Mouse (Mus musculus) myocyte (in vitro differentiated cells): Measurements from ENCODE around the gene Plekhb1. TPM values are rescaled to one million over a fixed set of nuclear protein-coding genes. Genes with fewer than 3 reads are reported as not detected.

Source experiments
- H3K27me3 ChIP-seq: one replicate; pipeline ENCODE4 v1.6.1; 2011; ENCODE audit not compliant: control insufficient read depth, insufficient read depth, insufficient read length
- H3K36me3 ChIP-seq: one replicate; pipeline ENCODE4 v1.6.1; 2011; ENCODE audit not compliant: control insufficient read depth, insufficient read depth
- H3K4me2 ChIP-seq: one replicate; pipeline ENCODE4 v1.6.1; 2011; ENCODE audit warnings: low read depth, control low read depth
- H3K4me3 ChIP-seq: one replicate; pipeline ENCODE4 v1.5.1; 2011; ENCODE audit warnings: mild to moderate bottlenecking, control low read depth, moderate library complexity
- H3K79me2 ChIP-seq: one replicate; pipeline ENCODE4 v1.6.1; 2011; ENCODE audit not compliant: control insufficient read depth, insufficient read depth
- H3ac ChIP-seq: one replicate; pipeline ENCODE4 v1.6.1; 2011; ENCODE audit not compliant: control insufficient read depth, insufficient read length
- CEBPB ChIP-seq: IDR thresholded peaks from 2 replicates; pipeline ENCODE4 v1.6.1; 2011; ENCODE audit warnings: mild to moderate bottlenecking, moderate library complexity; ENCODE audit not compliant: poor library complexity, insufficient read depth, severe bottlenecking
- E2F4 ChIP-seq: IDR thresholded peaks from one replicate; pipeline ENCODE4 v1.6.1; 2011; ENCODE audit warnings: mild to moderate bottlenecking, control low read depth, moderate library complexity; ENCODE audit not compliant: insufficient read depth
- MAX ChIP-seq: IDR thresholded peaks from one replicate; pipeline ENCODE4 v1.6.1; 2011; ENCODE audit warnings: low read depth, mild to moderate bottlenecking, control low read depth
- MYOD1 ChIP-seq, 3 experiments: IDR thresholded peaks; one replicate each; pipeline ENCODE4 v1.6.1; 2011; ENCODE audit warnings: control low read depth in 2 of 3, low read depth in 2 of 3, mild to moderate bottlenecking in 2 of 3, moderate library complexity in 1 of 3; ENCODE audit not compliant: insufficient read length in 2 of 3, control insufficient read depth in 1 of 3
- MYOG ChIP-seq, 3 experiments: IDR thresholded peaks; one replicate each; pipeline ENCODE4 v1.6.1; 2011; ENCODE audit warnings: control low read depth in 2 of 3, low read depth in 2 of 3, mild to moderate bottlenecking in 2 of 3; ENCODE audit not compliant: insufficient read length in 2 of 3, control insufficient read depth in 1 of 3, insufficient read depth in 1 of 3
- POLR2A ChIP-seq: IDR thresholded peaks from one replicate; pipeline ENCODE4 v1.6.1; 2011; ENCODE audit warnings: low read depth, mild to moderate bottlenecking, control low read depth, moderate library complexity; ENCODE audit not compliant: insufficient read length
- POLR2AphosphoS2 ChIP-seq: IDR thresholded peaks from one replicate; pipeline ENCODE4 v1.6.1; 2011; ENCODE audit warnings: low read depth, control low read depth; ENCODE audit not compliant: insufficient read length
- REST ChIP-seq: IDR thresholded peaks from one replicate; pipeline ENCODE4 v1.6.1; 2011; ENCODE audit warnings: mild to moderate bottlenecking, control low read depth, moderate library complexity; ENCODE audit not compliant: insufficient read depth, insufficient read length
- SRF ChIP-seq: IDR thresholded peaks from one replicate; pipeline ENCODE4 v1.6.1; 2011; ENCODE audit warnings: low read depth; ENCODE audit not compliant: control insufficient read depth, insufficient read length
- TCF12 ChIP-seq: IDR thresholded peaks from one replicate; pipeline ENCODE4 v1.6.1; 2011; ENCODE audit warnings: mild to moderate bottlenecking, control low read depth; ENCODE audit not compliant: poor library complexity, insufficient read depth, severe bottlenecking
- TCF3 ChIP-seq: IDR thresholded peaks from one replicate; pipeline ENCODE4 v1.6.1; 2011; ENCODE audit warnings: low read depth, control low read depth; ENCODE audit not compliant: insufficient read length
- USF1 ChIP-seq: IDR thresholded peaks from one replicate; pipeline ENCODE4 v1.6.1; 2011; ENCODE audit warnings: low read depth, mild to moderate bottlenecking, control low read depth, moderate library complexity
- polyA plus RNA-seq: library from polyadenylated mRNA; unstranded; fragments of >200 nt; fragmentation: generic; extraction: Trizol; gene quantifications from one replicate; pipeline ENCODE4 v1.2.1, GENCODE M21; 2012; ENCODE audit warnings: missing spikeins

Gene Plekhb1
- polyA plus RNA-seq, 1 experiment = 1.9 TPM

DNA sequence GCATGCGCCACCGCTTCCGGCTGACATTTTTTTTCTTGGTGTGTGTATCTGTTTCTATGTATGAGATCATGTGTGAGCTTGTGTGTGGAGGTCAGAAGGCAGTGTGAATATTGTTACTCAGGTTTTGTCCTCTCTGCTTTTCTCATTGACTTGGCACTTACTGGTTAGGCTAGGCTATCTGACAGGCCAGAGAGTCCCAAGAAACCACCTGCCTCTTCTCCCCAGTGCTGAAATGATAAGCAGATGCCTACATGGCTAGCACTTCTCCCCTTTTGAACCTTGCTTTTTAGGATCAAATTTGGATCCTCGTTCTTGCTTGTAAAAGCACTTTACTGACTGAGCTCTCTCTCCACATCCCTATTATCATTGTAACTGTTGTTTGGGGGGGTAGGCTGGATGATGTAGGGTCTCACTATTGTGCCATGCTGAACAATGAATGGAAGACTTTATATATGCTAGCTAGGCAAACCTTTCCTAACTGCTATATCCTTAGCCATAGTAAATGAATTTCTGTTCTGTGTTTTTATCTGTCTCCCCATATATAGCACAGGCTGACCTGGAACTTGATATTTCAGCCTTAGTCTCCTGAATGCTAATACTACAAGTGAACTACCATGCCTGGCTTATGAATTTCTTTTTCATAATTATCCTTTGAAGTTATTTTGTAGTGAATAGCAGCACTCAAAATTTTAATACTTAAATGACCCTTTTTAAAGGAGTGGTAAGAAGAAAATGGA is 45.9 kb downstream of the Plekhb1 start:
- Histone ChIP-seq H3K4me2 (no peak overlapping the region), H3K4me3 (no peak overlapping the region), H3K36me3 (no peaks in the 10 kb centered on the region), H3K27me3 (no peaks in the 10 kb centered on the region), H3ac (no peak overlapping the region), H3K79me2 (peaks cover 97% of the 10 kb centered on the region)
- TF ChIP-seq REST (no peak), CEBPB (no peak), POLR2AphosphoS2 (no peak), TCF3 (no peak), E2F4 (no peak), TCF12 (no peak), USF1 (no peak), SRF (no peak), MYOD1 (IDR thresholded peaks at IDR 0.05; ENCODE audit: control insufficient read depth in 1 of 3, insufficient read length in 2 of 3, low read depth in 2 of 3) (no peak), POLR2A (no peak), MAX (no peak), MYOG (IDR thresholded peaks at IDR 0.05; ENCODE audit: control insufficient read depth in 1 of 3, insufficient read depth in 1 of 3, insufficient read length in 2 of 3, low read depth in 2 of 3) (no peak)

DNA sequence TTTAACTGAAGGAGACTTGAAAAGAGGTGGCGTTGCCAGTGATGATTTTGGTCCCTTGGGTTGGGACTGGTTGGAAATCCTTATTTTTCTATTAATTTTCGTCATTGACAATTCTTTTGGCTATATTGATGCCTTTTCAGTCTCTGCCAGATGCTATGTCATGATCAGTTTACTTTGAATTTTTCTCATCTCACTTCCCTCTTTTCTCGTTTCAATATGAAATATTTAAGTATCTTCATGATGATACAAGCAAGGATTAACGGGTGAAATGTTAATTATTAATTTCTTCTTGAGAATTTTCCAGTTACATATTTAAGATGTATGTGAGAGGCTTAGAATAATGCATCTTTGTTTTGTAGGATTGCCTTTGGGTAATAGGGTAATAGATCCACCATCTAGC is 53.3 kb downstream of the Plekhb1 start:
- H3K4me2 ChIP-seq = peak overlapping the region; percentile 84
- no peaks in the 10 kb centered on the region for H3K27me3 ChIP-seq
- H3ac ChIP-seq = peak overlapping the region; percentile 99
- no peak for TF ChIP-seq CEBPB
- no peak for TF ChIP-seq MYOD1 (IDR thresholded peaks at IDR 0.05; ENCODE audit: control insufficient read depth in 1 of 3, insufficient read length in 2 of 3, low read depth in 2 of 3)
- no peak for TF ChIP-seq TCF12
- TF ChIP-seq POLR2AphosphoS2 = no peak
- no peak for TF ChIP-seq TCF3
- TF ChIP-seq MYOG (IDR thresholded peaks at IDR 0.05; ENCODE audit: control insufficient read depth in 1 of 3, insufficient read depth in 1 of 3, insufficient read length in 2 of 3, low read depth in 2 of 3) = no peak
- TF ChIP-seq MAX = no peak
- no peak for TF ChIP-seq REST
- peaks cover 57% of the 10 kb centered on the region for H3K79me2 ChIP-seq
- peak overlapping the region; percentile 77 for H3K4me3 ChIP-seq
- no peaks in the 10 kb centered on the region for H3K36me3 ChIP-seq

DNA sequence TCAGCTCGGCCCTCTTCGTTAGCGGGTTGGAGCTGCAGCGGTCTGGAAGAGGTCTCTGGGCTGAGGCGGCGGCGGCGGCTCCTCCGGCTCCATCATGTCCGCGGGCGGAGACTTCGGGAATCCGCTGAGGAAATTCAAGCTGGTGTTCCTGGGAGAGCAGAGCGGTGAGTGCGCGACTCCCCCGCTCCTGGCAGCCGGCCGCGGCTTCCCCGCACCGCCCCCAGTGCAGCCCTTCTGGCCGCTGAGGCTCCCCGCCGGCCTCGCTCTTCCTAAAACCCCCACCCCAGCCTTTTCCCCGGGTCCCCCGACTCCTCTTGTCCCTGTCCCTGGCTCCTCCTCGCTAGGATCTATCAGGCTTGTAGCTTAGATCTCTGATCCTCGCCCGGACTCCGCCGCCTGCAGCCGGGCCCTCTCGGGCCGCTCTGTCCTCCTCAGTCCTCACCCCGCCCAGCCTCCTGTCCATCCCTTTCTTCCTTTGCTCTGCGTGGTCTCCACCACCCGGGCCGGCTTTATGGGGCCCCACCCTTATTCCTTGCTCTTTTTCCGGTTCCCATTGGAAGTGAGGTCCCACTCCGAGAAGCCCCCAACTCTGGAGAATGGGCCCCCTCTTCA is 54.0 kb downstream of the Plekhb1 start, which contains the start of gene Mrpl48:
Gene Mrpl48 (minus strand): TSS at position 172 of the 612 bp plus-strand sequence.
- no peaks in the 10 kb centered on the region for H3K27me3 ChIP-seq
- H3K36me3 ChIP-seq = no peaks in the 10 kb centered on the region
- peak within 1 kb of the TSS; percentile 99 for H3ac ChIP-seq
- H3K79me2 ChIP-seq = peaks cover 50% of the 10 kb centered on the region
- H3K4me2 ChIP-seq = peak within 1 kb of the TSS; percentile 94
- TF ChIP-seq REST (no peak), SRF (no peak), MYOD1 (IDR thresholded peaks at IDR 0.05; ENCODE audit: control insufficient read depth in 1 of 3, insufficient read length in 2 of 3, low read depth in 2 of 3) (no peak), E2F4 (no peak), MYOG (IDR thresholded peaks at IDR 0.05; ENCODE audit: control insufficient read depth in 1 of 3, insufficient read depth in 1 of 3, insufficient read length in 2 of 3, low read depth in 2 of 3) (no peak), TCF12 (no peak), MAX (no peak), TCF3 (no peak)
- H3K4me3 ChIP-seq = peak within 1 kb of the TSS; percentile 77

- peak within 1 kb of the TSS; percentile 99 for H3ac ChIP-seq
- H3K4me3 ChIP-seq = peak within 1 kb of the TSS; percentile 77
- H3K27me3 ChIP-seq = no peaks in the 10 kb centered on the region
- H3K79me2 ChIP-seq = peaks cover 42% of the 10 kb centered on the region
- no peak for TF ChIP-seq E2F4
- peak; percentile 97 for TF ChIP-seq POLR2AphosphoS2
- peak in 2 of 3 experiments; percentile 17 to 42 for TF ChIP-seq MYOD1 (IDR thresholded peaks at IDR 0.05; ENCODE audit: control insufficient read depth in 1 of 3, insufficient read length in 2 of 3, low read depth in 2 of 3)
- TF ChIP-seq USF1 = no peak
- TF ChIP-seq TCF12 = no peak
- TF ChIP-seq POLR2A = peak; percentile 98
- no peak for TF ChIP-seq CEBPB
- no peak for TF ChIP-seq MAX
- TF ChIP-seq TCF3 = no peak
- peak; percentile 28 for TF ChIP-seq REST
- TF ChIP-seq MYOG (IDR thresholded peaks at IDR 0.05; ENCODE audit: control insufficient read depth in 1 of 3, insufficient read depth in 1 of 3, insufficient read length in 2 of 3, low read depth in 2 of 3) = peak in 2 of 3 experiments; percentile 39 to 73
- peak; percentile 71 for TF ChIP-seq SRF
- no peaks in the 10 kb centered on the region for H3K36me3 ChIP-seq
- peak within 1 kb of the TSS; percentile 94 for H3K4me2 ChIP-seq
Observed at GRCm38 (mm10) chr7:100607214-100608129, 54.7 kb downstream of the Plekhb1 start, which contains the start of gene Rab6a. Gene Rab6a, plus strand, starts transcription at chr7:100607410.
